Mouse (Mus musculus): ENCODE data around the gene Fut7. TPM values are rescaled to one million over a fixed set of nuclear protein-coding genes. Genes with fewer than 3 reads are reported as not detected.
A peak's percentile ranks its signal among the peaks of the same experiment; 100 is the strongest.

Gene Fut7
- total RNA-seq, 2 experiments from 2014 or later = not detected

DNA sequence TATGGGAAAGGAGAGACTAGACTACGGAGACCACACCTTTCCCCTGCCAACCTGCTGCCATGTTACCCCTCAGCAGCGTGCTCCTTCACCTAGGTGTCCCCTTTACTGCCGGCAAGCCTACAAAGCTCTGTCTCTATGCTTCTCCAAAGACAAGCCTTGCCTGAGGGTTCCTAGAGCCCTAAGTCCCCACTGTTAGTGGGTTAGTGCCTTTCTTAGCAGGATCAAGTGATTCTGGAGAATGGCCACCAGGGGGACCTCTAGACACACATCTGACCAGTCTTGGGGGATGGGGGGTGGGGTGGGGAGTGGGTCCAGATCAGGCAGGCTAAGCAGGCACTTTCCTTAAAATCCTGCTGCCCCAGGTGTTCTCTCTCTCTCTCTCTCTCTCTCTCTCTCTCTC, 1.2 kb upstream of the Fut7 start:
- no peak for ATAC-seq (replicated peaks; ENCODE audit: low FRiP score, poor library complexity, severe bottlenecking)

DNA sequence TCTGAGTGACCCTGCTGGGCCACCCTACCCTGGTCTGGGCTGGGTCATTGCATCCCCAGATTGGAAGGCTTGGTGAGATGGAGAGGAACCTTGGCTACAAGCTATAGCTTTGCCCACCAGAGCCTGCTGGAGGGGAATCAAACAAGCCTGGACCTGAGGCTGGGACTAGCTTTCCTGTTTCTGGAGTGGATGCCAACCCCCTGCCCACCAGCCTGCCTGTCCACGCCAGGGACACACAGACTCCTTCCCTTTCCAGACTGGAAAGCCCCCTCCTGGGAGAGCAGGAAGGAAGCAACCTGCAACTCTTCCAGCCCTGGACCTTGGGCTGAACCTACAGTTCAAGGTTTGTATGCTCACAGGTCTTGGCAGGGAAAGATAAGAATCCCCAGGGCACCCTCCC, 559 bp downstream of the Fut7 start:
- no peak for ATAC-seq (replicated peaks; ENCODE audit: low FRiP score, poor library complexity, severe bottlenecking)

GRCm38 (mm10) chr2:25425481-25425880, 2.4 kb downstream of the Fut7 start:
- no peak for ATAC-seq (replicated peaks; ENCODE audit: low FRiP score, poor library complexity, severe bottlenecking)

DNA sequence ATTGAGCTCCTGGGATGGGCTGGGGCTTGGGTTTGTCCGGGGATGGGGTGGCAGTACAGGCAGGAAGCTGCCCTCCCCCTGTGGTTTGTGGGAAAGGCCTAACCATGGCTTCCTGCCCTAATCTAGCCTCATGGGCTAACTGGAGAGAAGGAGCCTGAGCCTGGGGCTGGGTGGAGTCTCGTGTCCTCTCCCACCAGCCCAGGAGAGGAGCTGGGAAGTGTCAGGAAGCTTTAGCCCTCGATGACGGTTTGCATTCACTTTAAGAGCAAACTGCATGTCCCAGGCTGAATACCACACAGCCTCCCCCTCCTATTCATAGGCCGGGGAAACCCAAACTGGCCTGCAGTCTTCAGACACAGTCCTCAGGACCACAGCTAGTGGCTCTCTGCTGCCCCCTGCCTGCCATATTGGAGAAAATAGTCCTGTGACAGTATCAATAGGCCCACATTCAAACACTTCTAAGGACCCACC, 3.7 kb downstream of the Fut7 start:
- ATAC-seq (replicated peaks; ENCODE audit: low FRiP score, poor library complexity, severe bottlenecking) = 0 out of 2 replicates have a peak, but pooled peaks have one; percentile 44

- ATAC-seq (replicated peaks; ENCODE audit: low FRiP score, poor library complexity, severe bottlenecking) = no peak
Measured at GRCm38 (mm10) chr2:25427256-25427655, 4.2 kb downstream of the Fut7 start.

DNA sequence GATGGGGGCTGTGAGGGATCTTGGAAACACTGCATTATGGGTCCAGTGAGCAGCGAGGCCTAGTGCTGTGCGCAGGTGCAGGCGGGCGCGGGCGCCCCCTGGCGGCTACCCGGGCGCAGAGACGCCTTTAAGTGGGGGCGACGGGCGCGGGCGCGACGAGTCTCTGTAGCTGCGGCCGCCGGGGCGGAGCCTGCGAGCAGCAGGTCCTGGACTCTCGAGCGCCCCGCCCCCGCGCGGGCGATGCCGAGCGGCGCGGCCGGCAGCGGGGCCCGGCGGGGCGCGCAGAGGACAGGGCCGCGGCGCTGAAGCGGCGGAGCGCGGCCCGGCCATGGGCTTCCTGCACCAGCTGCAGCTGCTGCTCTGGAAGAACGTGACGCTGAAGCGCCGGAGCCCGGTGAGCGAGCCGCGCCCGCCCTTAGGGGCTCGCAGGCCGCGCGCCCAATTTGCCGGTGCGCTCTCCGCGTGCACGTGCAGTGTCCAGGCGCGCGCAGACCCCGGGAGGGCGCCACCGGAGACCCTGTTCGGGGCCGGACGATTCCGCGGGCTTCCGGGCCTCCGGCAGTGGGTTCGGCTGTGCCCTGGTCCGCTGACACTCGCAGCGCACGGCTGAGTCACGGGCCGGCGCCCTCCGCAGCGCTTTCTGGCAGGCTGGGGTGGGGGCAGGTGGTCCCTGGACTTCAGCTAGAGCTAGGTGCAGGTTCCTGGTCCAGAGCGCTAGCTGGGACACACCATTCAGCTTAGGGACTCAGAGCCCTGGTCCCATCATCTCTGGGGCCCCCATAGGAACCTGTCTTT, 5.6 kb downstream of the Fut7 start, which contains the start of gene Abca2:
Gene Abca2 (plus strand): TSS at position 262 of the 795 bp plus-strand sequence.
- peak; percentile 82 for ATAC-seq (replicated peaks; ENCODE audit: low FRiP score, poor library complexity, severe bottlenecking)

GRCm38 (mm10) chr2:25429435-25430180, 6.5 kb downstream of the Fut7 start:
- ATAC-seq (replicated peaks; ENCODE audit: low FRiP score, poor library complexity, severe bottlenecking) = no peak

DNA sequence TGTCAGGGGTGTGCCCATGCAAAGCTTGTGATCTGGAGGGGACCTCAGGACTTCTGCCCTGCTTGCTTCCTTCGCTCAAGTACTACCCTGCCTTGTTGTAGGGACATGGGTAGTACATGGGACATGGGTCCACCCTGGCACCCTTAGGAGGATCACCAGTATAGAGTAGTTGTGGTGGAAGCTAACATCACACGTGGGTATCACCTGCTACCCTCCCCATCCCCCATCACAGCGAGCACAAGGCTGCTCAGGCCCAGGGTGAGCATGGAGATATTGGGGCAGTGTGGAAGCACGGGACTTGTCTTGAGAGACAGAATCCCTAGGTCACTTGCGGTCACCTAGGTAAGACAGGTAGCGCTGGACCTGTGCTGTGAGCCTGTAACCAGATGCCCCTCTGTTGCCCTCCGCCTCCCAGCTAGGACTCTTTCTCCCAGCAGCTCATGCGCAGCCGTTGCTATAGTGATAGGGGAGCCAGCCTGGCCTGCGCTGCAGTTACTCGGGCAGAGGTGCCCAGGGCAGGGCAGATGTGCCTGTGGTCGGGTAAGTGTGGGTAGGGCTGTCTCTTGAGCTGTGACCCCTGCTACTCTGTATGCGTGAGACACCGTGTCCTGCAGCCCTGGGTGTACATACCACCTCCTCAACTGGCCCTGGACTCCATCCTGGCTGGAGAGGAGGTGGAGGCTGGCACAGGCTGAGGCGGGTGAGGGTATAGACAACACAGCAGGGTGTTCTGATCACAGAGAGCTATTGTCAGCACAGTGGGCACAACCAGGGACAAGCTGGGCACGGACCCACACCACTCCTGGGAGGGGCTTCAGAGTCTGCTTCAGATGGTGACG, 7.5 kb downstream of the Fut7 start:
- no peak for ATAC-seq (replicated peaks; ENCODE audit: low FRiP score, poor library complexity, severe bottlenecking)

- ATAC-seq (replicated peaks; ENCODE audit: low FRiP score, poor library complexity, severe bottlenecking) = no peak
Measured at GRCm38 (mm10) chr2:25431308-25431855, 8.3 kb downstream of the Fut7 start.

GRCm38 (mm10) chr2:25432326-25433098, 9.4 kb downstream of the Fut7 start:
- ATAC-seq (replicated peaks; ENCODE audit: low FRiP score, poor library complexity, severe bottlenecking) = no peak

- no peak for ATAC-seq (replicated peaks; ENCODE audit: low FRiP score, poor library complexity, severe bottlenecking)
Measured at GRCm38 (mm10) chr2:25433101-25433500, 10.0 kb downstream of the Fut7 start.

DNA sequence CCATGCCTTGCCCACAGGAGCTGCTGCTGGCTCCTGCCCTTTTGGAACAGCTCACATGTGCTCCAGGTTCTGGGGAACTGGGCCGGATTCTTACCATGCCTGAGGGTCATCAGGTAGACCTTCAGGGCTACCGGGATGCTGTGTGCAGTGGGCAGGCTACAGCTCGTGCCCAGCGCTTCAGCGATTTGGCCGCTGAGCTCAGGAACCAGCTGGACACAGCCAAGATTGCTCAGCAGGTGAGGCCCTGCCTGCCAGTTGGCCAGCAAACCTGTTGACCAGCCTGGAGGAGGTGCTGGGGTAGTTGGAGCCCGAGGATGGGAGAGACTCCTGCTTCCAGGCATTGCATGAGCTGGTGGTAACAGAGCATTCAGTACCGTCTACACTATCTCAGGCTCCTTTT, 11.2 kb downstream of the Fut7 start:
- no peak for ATAC-seq (replicated peaks; ENCODE audit: low FRiP score, poor library complexity, severe bottlenecking)

DNA sequence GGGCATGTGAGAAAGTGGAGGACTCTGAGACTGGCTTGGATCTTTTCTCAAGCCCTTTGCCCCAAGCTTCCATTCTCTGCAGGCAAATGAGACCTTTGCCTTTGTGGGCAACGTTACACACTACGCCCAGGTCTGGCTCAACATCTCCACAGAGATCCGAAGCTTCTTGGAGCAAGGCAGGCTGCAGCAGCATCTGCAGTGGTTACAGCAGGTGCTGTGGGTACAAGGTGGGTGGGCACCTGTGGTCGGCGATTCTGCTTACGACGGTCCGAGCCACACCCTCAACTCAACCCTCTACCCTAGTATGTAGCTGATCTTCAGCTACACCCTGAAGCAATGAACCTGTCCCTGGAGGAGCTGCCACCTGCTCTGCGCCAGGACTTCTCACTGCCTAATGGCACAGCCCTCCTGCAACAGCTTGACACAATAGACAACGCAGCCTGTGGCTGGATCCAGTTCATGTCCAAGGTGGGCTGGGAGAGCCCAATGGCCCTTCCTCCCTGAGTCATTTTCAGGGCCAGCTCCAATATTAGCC, 13.3 kb downstream of the Fut7 start:
- no peak for ATAC-seq (replicated peaks; ENCODE audit: low FRiP score, poor library complexity, severe bottlenecking)

GRCm38 (mm10) chr2:25441067-25441466, 18.0 kb downstream of the Fut7 start:
- no peak for ATAC-seq (replicated peaks; ENCODE audit: low FRiP score, poor library complexity, severe bottlenecking)

GRCm38 (mm10) chr2:25442682-25443081, 19.6 kb downstream of the Fut7 start:
- ATAC-seq (replicated peaks; ENCODE audit: low FRiP score, poor library complexity, severe bottlenecking) = no peak

- no peak for ATAC-seq (replicated peaks; ENCODE audit: low FRiP score, poor library complexity, severe bottlenecking)
Measured at GRCm38 (mm10) chr2:25450853-25451647, 28.0 kb downstream of the Fut7 start.

DNA sequence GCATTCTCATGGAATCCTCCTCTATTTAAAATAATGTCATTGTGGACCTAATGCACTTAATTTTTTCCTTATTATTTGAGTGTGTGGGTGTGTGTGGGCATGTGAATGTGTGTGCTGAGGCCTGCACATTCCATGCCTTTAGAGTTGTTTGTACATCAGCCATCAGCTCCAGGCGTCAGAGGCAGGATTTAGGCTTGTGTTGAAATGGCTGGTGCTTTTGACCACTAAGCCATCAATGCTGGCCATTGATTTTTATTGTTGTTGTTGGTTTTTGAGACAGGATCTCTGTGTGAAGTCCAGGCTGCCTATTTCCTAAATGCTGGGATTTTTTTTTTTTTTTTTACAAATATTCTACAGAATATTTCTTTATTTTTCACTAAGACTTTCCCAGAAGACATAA, 29.9 kb downstream of the Fut7 start:
- no peak for ATAC-seq (replicated peaks; ENCODE audit: low FRiP score, poor library complexity, severe bottlenecking)

Data from erythroid progenitor cell, adult 5-6 weeks (primary cell).